In genomic region chr13:34264508-34264907, GRCm38 (mm10) we compare ENCODE assay signal across 22 mouse cellular contexts.
DNase-seq lines count a peak whose midpoint lies in the region; ATAC-seq and TF ChIP-seq lines count a peak whose summit lies in the region.
"Had no signal": no experiment of that assay in that cellular context is flagged by ENCODE, and none has a peak within 500 bp of the region (broad histone marks: within the 10 kb centered on the region; RNA-seq: fewer than 3 reads in every experiment).

No protein-coding gene starts in this region.

- H3K9me3 ChIP-seq in liver, embryonic 12.5 days (replicated peaks) = no peaks in the 10 kb centered on the region
- no peaks in the 10 kb centered on the region for H3K9me3 ChIP-seq in liver, embryonic 11.5 days (ENCODE audit: control insufficient read depth, low read length)
- no peaks in the 10 kb centered on the region for H3K9me3 ChIP-seq in lung, embryonic 14.5 days (ENCODE audit: low read depth, low read length)
- no peaks in the 10 kb centered on the region for H3K9me3 ChIP-seq in hindbrain, embryonic 16.5 days (ENCODE audit: control insufficient read depth, low read length)
- H3K9me3 ChIP-seq: embryonic facial prominence, embryonic 15.5 days; forebrain, embryonic 10.5 days; heart, embryonic 10.5 days; hindbrain, embryonic 12.5 days had no signal

- no peak for ATAC-seq in liver, embryonic 12.5 days
- no peak for ATAC-seq in liver, embryonic 11.5 days (replicated peaks; ENCODE audit: low FRiP score)
- peak; percentile 38; the same call in 1 of the 2 replicates for ATAC-seq in lung, embryonic 14.5 days (ENCODE audit: insufficient read depth)
- ATAC-seq in hindbrain, embryonic 16.5 days = no peak
- ATAC-seq: forebrain, embryonic 14.5 days had no signal

- H3K9ac ChIP-seq in liver, embryonic 12.5 days = peak overlapping the region; percentile 22; the same call in 1 of the 2 replicates
- H3K9ac ChIP-seq in liver, embryonic 11.5 days (ENCODE audit: low read depth, low read length) = no peak overlapping the region
- H3K9ac ChIP-seq in lung, embryonic 14.5 days = no peak overlapping the region
- no peak overlapping the region for H3K9ac ChIP-seq in hindbrain, embryonic 16.5 days (ENCODE audit: low read depth, low read length)
- H3K9ac ChIP-seq: embryonic facial prominence, embryonic 15.5 days; hindbrain, embryonic 12.5 days had no signal

- no peak overlapping the region for H3K4me2 ChIP-seq in liver, embryonic 12.5 days
- H3K4me2 ChIP-seq in liver, embryonic 11.5 days = no peak overlapping the region
- no peak overlapping the region for H3K4me2 ChIP-seq in lung, embryonic 14.5 days
- no peak overlapping the region for H3K4me2 ChIP-seq in hindbrain, embryonic 16.5 days (ENCODE audit: low read length)
- H3K4me2 ChIP-seq: embryonic facial prominence, embryonic 15.5 days; hindbrain, embryonic 12.5 days had no signal

- 93% methylated on average over 2 of the region's 2 CpGs for WGBS in liver, embryonic 12.5 days (ENCODE audit: insufficient replicate concordance)
- 92% methylated on average over 2 of the region's 2 CpGs for WGBS in liver, embryonic 11.5 days
- WGBS in lung, embryonic 14.5 days = 66% methylated on average over 2 of the region's 2 CpGs
- 66% methylated on average over 2 of the region's 2 CpGs for WGBS in hindbrain, embryonic 16.5 days

- DNase-seq in liver, embryonic 11.5 days (ENCODE audit: low spot score) = no peak
- peak; percentile 82 for DNase-seq in adipocyte (ENCODE audit: low spot score)
- peak; percentile 53 for DNase-seq in lung, embryonic 14.5 days
- DNase-seq in lung, postnatal 25 days (ENCODE audit: low spot score) = peak; percentile 67
- DNase-seq in frontal cortex, postnatal 14 days (ENCODE audit: low spot score in 2 of 2) = no peak
- no peak for DNase-seq in right cerebral cortex, postnatal 36 days (ENCODE audit: low spot score in 2 of 2)
- DNase-seq: adrenal gland, postnatal 14 days; cerebellum, adult 11 months; cerebellum, adult 8-10 months; cerebellum, postnatal 14 days; embryo, embryonic 11 days; heart, adult 18-20 months; heart, postnatal 10 days; heart, postnatal 4 days had no signal

- no peak for TF ChIP-seq CTCF in lung, embryonic 14.5 days (IDR thresholded peaks at IDR 0.05; ENCODE audit: low read depth)

- no peaks in the 10 kb centered on the region for H3K27me3 ChIP-seq in liver, embryonic 12.5 days (replicated peaks)
- H3K27me3 ChIP-seq in liver, embryonic 11.5 days (replicated peaks; ENCODE audit: control insufficient read depth, insufficient read depth, low read length) = no peaks in the 10 kb centered on the region
- H3K27me3 ChIP-seq in lung, embryonic 14.5 days (ENCODE audit: insufficient read depth, low read length) = no peaks in the 10 kb centered on the region
- no peaks in the 10 kb centered on the region for H3K27me3 ChIP-seq in hindbrain, embryonic 16.5 days (replicated peaks; ENCODE audit: control insufficient read depth, insufficient read depth, low read length)
- H3K27me3 ChIP-seq: embryonic facial prominence, embryonic 15.5 days; hindbrain, embryonic 12.5 days had no signal

- peaks cover 73% of the 10 kb centered on the region for H3K4me1 ChIP-seq in liver, embryonic 12.5 days
- H3K4me1 ChIP-seq in liver, embryonic 11.5 days (replicated peaks; ENCODE audit: control insufficient read depth, insufficient read depth, low read length) = peaks cover 27% of the 10 kb centered on the region
- no peaks in the 10 kb centered on the region for H3K4me1 ChIP-seq in lung, embryonic 14.5 days (ENCODE audit: insufficient read depth)
- peaks cover 4% of the 10 kb centered on the region for H3K4me1 ChIP-seq in hindbrain, embryonic 16.5 days (ENCODE audit: control insufficient read depth, insufficient read depth, low read depth, low read length)
- H3K4me1 ChIP-seq: embryonic facial prominence, embryonic 15.5 days; heart, embryonic 10.5 days; hindbrain, embryonic 12.5 days had no signal

- H3K36me3 ChIP-seq in liver, embryonic 12.5 days = peaks cover 61% of the 10 kb centered on the region
- H3K36me3 ChIP-seq in liver, embryonic 11.5 days (ENCODE audit: control insufficient read depth, insufficient read depth, low read length) = peaks cover 3% of the 10 kb centered on the region; the same call in 1 of the 2 replicates
- no peaks in the 10 kb centered on the region for H3K36me3 ChIP-seq in lung, embryonic 14.5 days (ENCODE audit: insufficient read depth)
- H3K36me3 ChIP-seq in hindbrain, embryonic 16.5 days (ENCODE audit: control insufficient read depth, insufficient read depth, low read length) = no peaks in the 10 kb centered on the region
- H3K36me3 ChIP-seq: embryonic facial prominence, embryonic 15.5 days; heart, embryonic 10.5 days; hindbrain, embryonic 12.5 days had no signal

- H3K4me3 ChIP-seq in liver, embryonic 12.5 days = no peak overlapping the region
- no peak overlapping the region for H3K4me3 ChIP-seq in liver, embryonic 11.5 days (ENCODE audit: low read depth, low read length)
- no peak overlapping the region for H3K4me3 ChIP-seq in lung, embryonic 14.5 days (ENCODE audit: low read depth, low read length)
- no peak overlapping the region for H3K4me3 ChIP-seq in hindbrain, embryonic 16.5 days (ENCODE audit: low read length)
- H3K4me3 ChIP-seq: embryonic facial prominence, embryonic 15.5 days; erythroblast, embryonic 14.5 days; forebrain, embryonic 10.5 days; heart, embryonic 10.5 days; hindbrain, embryonic 12.5 days had no signal

- no peak overlapping the region for H3K27ac ChIP-seq in liver, embryonic 12.5 days
- no peak overlapping the region for H3K27ac ChIP-seq in liver, embryonic 11.5 days (ENCODE audit: low read depth, low read length)
- no peak overlapping the region for H3K27ac ChIP-seq in lung, embryonic 14.5 days (ENCODE audit: low read depth)
- no peak overlapping the region for H3K27ac ChIP-seq in hindbrain, embryonic 16.5 days (ENCODE audit: low read depth, low read length)
- H3K27ac ChIP-seq: embryonic facial prominence, embryonic 15.5 days; forebrain, embryonic 10.5 days; heart, embryonic 10.5 days; hindbrain, embryonic 12.5 days had no signal

Comparison
In these comparisons a context has a peak if more than half of its experiments do, and no peak if none do; other contexts are left out.
1. DNase-seq: peak in adipocyte (single experiment), lung, embryonic 14.5 days (single experiment) and lung, postnatal 25 days (single experiment); none in liver, embryonic 11.5 days (single experiment), frontal cortex, postnatal 14 days (0 of 2) and right cerebral cortex, postnatal 36 days (0 of 2).